Mouse (Mus musculus) MEL (cell line): ENCODE measurements around the gene Pqbp1.

Experiments used
- CTCF ChIP-seq, 3 experiments: IDR thresholded peaks in 2 of 3; conservative IDR thresholded peaks in 1 of 3; 2 replicates each; pipeline ENCODE4 v1.5.1; 2011 to 2012; ENCODE audit warnings: low read length in 3 of 3, low read depth in 2 of 3, mild to moderate bottlenecking in 2 of 3, improper control_type of control experiment in 1 of 3, inconsistent platforms in 1 of 3, mixed read lengths in 1 of 3, moderate library complexity in 1 of 3; ENCODE audit not compliant: control insufficient read depth in 1 of 3, insufficient read depth in 1 of 3, poor library complexity in 1 of 3, severe bottlenecking in 1 of 3
- E2F4 ChIP-seq: IDR thresholded peaks from 2 replicates; pipeline ENCODE4 v1.6.1; 2011; ENCODE audit warnings: low read depth, low read length, improper control_type of control experiment, borderline replicate concordance
- ELF1 ChIP-seq: IDR thresholded peaks from 2 replicates; pipeline ENCODE4 v1.6.1; 2014; ENCODE audit warnings: low read depth, mild to moderate bottlenecking, inconsistent platforms, low read length, improper control_type of control experiment, moderate library complexity
- EP300 ChIP-seq, 2 experiments: IDR thresholded peaks; 2 replicates each; pipeline ENCODE4 v1.6.1; 2011; ENCODE audit warnings: improper control_type of control experiment in 2 of 2, low read length in 2 of 2, low read depth in 1 of 2, mild to moderate bottlenecking in 1 of 2
- ETS1 ChIP-seq: IDR thresholded peaks from 2 replicates; pipeline ENCODE4 v1.6.1; 2012; ENCODE audit warnings: low read depth, mild to moderate bottlenecking, inconsistent platforms, low read length, improper control_type of control experiment, moderate library complexity
- GABPA ChIP-seq: IDR thresholded peaks from 2 replicates; pipeline ENCODE4 v1.6.1; 2012; ENCODE audit warnings: low read depth, mild to moderate bottlenecking, inconsistent platforms, low read length, improper control_type of control experiment, moderate library complexity
- GATA1 ChIP-seq: IDR thresholded peaks from 2 replicates; pipeline ENCODE4 v1.6.1; 2011; ENCODE audit warnings: low read depth, low read length, improper control_type of control experiment
- HCFC1 ChIP-seq: IDR thresholded peaks from 2 replicates; pipeline ENCODE4 v1.6.1; 2012; ENCODE audit warnings: low read depth, mild to moderate bottlenecking, inconsistent platforms, low read length, improper control_type of control experiment, moderate library complexity
- MEF2A ChIP-seq: IDR thresholded peaks from 2 replicates; pipeline ENCODE4 v1.6.1; 2014; ENCODE audit warnings: low read depth, mild to moderate bottlenecking, inconsistent platforms, low read length, improper control_type of control experiment; ENCODE audit not compliant: poor library complexity, insufficient replicate concordance, severe bottlenecking; ENCODE audit errors: extremely low read depth
- POLR2A ChIP-seq, 2 experiments: IDR thresholded peaks; 2 replicates each; pipeline ENCODE4 v1.6.1; 2011 to 2012; ENCODE audit warnings: low read length in 2 of 2, mild to moderate bottlenecking in 2 of 2, control low read depth in 1 of 2, improper control_type of control experiment in 1 of 2, low read depth in 1 of 2, moderate library complexity in 1 of 2; ENCODE audit not compliant: control insufficient read depth in 1 of 2, insufficient read depth in 1 of 2, poor library complexity in 1 of 2
- POLR2AphosphoS5 ChIP-seq: IDR thresholded peaks from 2 replicates; pipeline ENCODE4 v1.6.1; 2012; ENCODE audit warnings: low read depth, borderline replicate concordance, mild to moderate bottlenecking, inconsistent platforms, low read length, moderate library complexity, mixed read lengths
- ZKSCAN1 ChIP-seq: IDR thresholded peaks from 2 replicates; pipeline ENCODE4 v1.6.1; 2012; ENCODE audit warnings: low read depth, mild to moderate bottlenecking, inconsistent platforms, low read length, improper control_type of control experiment, moderate library complexity

- TF ChIP-seq ELF1 (no peak), MEF2A (no peak), GABPA (no peak), POLR2A (IDR thresholded peaks at IDR 0.05; ENCODE audit: control insufficient read depth in 1 of 2, insufficient read depth in 1 of 2, low read depth in 1 of 2, low read length in 2 of 2, poor library complexity in 1 of 2) (no peak), GATA1 (no peak), EP300 (IDR thresholded peaks at IDR 0.05; ENCODE audit: low read depth in 1 of 2, low read length in 2 of 2) (no peak), ZKSCAN1 (no peak), E2F4 (no peak), HCFC1 (no peak), POLR2AphosphoS5 (no peak), CTCF (IDR thresholded peaks at IDR 0.05 in 2 of 3, conservative IDR thresholded peaks at IDR 0.05 in 1 of 3; ENCODE audit: control insufficient read depth in 1 of 3, insufficient read depth in 1 of 3, low read depth in 2 of 3, low read length in 3 of 3, poor library complexity in 1 of 3, severe bottlenecking in 1 of 3) (no peak), ETS1 (no peak)
These were observed 39.8 kb downstream of the Pqbp1 start for GRCm38 (mm10) chrX:7859191-7859753.
